Mouse (Mus musculus): ENCODE data around the gene Pet117. TPM values are rescaled to one million over a fixed set of nuclear protein-coding genes. Genes with fewer than 3 reads are reported as not detected.
A peak's percentile ranks its signal among the peaks of the same experiment; 100 is the strongest.

The Pet117 gene
- total and polyA plus RNA-seq, 2 experiments from 2014 or later, result 3.1 TPM; not detected in 1

GRCm38 (mm10) chr2:144400659-144401058 lies 31.9 kb downstream of the Pet117 start:
- 95% methylated on average over 6 of the region's 6 CpGs for WGBS
- DNase-seq (ENCODE audit: low spot score) (no peak), ATAC-seq (no peak)
- TF ChIP-seq CTCF (IDR thresholded peaks at IDR 0.05; ENCODE audit: low read depth), result no peak
- H3K27me3 ChIP-seq (ENCODE audit: insufficient read depth, low read length), result no peaks in the 10 kb centered on the region
- H3K4me1 ChIP-seq (ENCODE audit: insufficient read depth, low read length), result no peaks in the 10 kb centered on the region
- H3K9me3 ChIP-seq (ENCODE audit: low read length), result no peaks in the 10 kb centered on the region
- H3K4me2 ChIP-seq (ENCODE audit: low read depth, low read length), result no peak overlapping the region
- H3K27ac ChIP-seq, result no peak overlapping the region
- H3K36me3 ChIP-seq (ENCODE audit: insufficient read depth, low read length), result peaks cover 52% of the 10 kb centered on the region
- no peak overlapping the region for H3K4me3 ChIP-seq (ENCODE audit: low read length)
- no peak overlapping the region for H3K9ac ChIP-seq (replicated peaks; ENCODE audit: low read length)

GRCm38 (mm10) chr2:144409037-144409436 lies 40.2 kb downstream of the Pet117 start:
- peaks cover 20% of the 10 kb centered on the region; the same call in 1 of the 2 replicates for H3K36me3 ChIP-seq (ENCODE audit: insufficient read depth, low read length)
- no peak for TF ChIP-seq CTCF (IDR thresholded peaks at IDR 0.05; ENCODE audit: low read depth)
- no peak overlapping the region for H3K4me3 ChIP-seq (ENCODE audit: low read length)

GRCm38 (mm10) chr2:144410603-144411002 lies 41.8 kb downstream of the Pet117 start:
- Histone ChIP-seq H3K9me3 (ENCODE audit: low read length) (no peaks in the 10 kb centered on the region), H3K4me2 (ENCODE audit: low read depth, low read length) (no peak overlapping the region), H3K36me3 (ENCODE audit: insufficient read depth, low read length) (peaks cover 16% of the 10 kb centered on the region; the same call in 1 of the 2 replicates), H3K4me3 (ENCODE audit: low read length) (no peak overlapping the region), H3K27me3 (ENCODE audit: insufficient read depth, low read length) (no peaks in the 10 kb centered on the region), H3K4me1 (ENCODE audit: insufficient read depth, low read length) (no peaks in the 10 kb centered on the region), H3K9ac (replicated peaks; ENCODE audit: low read length) (no peak overlapping the region), H3K27ac (no peak overlapping the region; the same call in 1 of the 2 replicates)
- ATAC-seq (no peak), DNase-seq (ENCODE audit: low spot score) (peak; percentile 35)
- WGBS, result 47% methylated on average over 3 of the region's 3 CpGs
- no peak; the same call in 1 of the 2 replicates for TF ChIP-seq CTCF (IDR thresholded peaks at IDR 0.05; ENCODE audit: low read depth)

More at GRCm38 (mm10) chr2:144409037-144409436, 40.2 kb downstream of the Pet117 start:
- Histone ChIP-seq H3K9me3 (ENCODE audit: low read length) (no peaks in the 10 kb centered on the region), H3K4me1 (ENCODE audit: insufficient read depth, low read length) (no peaks in the 10 kb centered on the region), H3K27ac (no peak overlapping the region), H3K27me3 (ENCODE audit: insufficient read depth, low read length) (no peaks in the 10 kb centered on the region), H3K9ac (replicated peaks; ENCODE audit: low read length) (no peak overlapping the region), H3K4me2 (ENCODE audit: low read depth, low read length) (no peak overlapping the region)
- WGBS, result 95% methylated on average over 4 of the region's 4 CpGs
- no peak for DNase-seq (ENCODE audit: low spot score)
- ATAC-seq, result no peak

- no peak for ATAC-seq
- Histone ChIP-seq H3K27me3 (ENCODE audit: insufficient read depth, low read length) (no peaks in the 10 kb centered on the region), H3K4me3 (ENCODE audit: low read length) (no peak overlapping the region), H3K4me2 (ENCODE audit: low read depth, low read length) (no peak overlapping the region), H3K36me3 (ENCODE audit: insufficient read depth, low read length) (no peaks in the 10 kb centered on the region), H3K9ac (replicated peaks; ENCODE audit: low read length) (no peak overlapping the region), H3K4me1 (ENCODE audit: insufficient read depth, low read length) (no peaks in the 10 kb centered on the region), H3K9me3 (ENCODE audit: low read length) (no peaks in the 10 kb centered on the region), H3K27ac (no peak overlapping the region)
- 86% methylated on average over 1 of the region's 1 CpGs for WGBS
- no peak for DNase-seq (ENCODE audit: low spot score)
- TF ChIP-seq CTCF (IDR thresholded peaks at IDR 0.05; ENCODE audit: low read depth), result no peak
Observed at GRCm38 (mm10) chr2:144414646-144415045, 45.9 kb downstream of the Pet117 start.

GRCm38 (mm10) chr2:144416859-144417258 lies 48.1 kb downstream of the Pet117 start:
- Histone ChIP-seq H3K27me3 (ENCODE audit: insufficient read depth, low read length) (no peaks in the 10 kb centered on the region), H3K9me3 (ENCODE audit: low read length) (no peaks in the 10 kb centered on the region), H3K9ac (replicated peaks; ENCODE audit: low read length) (no peak overlapping the region), H3K36me3 (ENCODE audit: insufficient read depth, low read length) (no peaks in the 10 kb centered on the region), H3K4me1 (ENCODE audit: insufficient read depth, low read length) (no peaks in the 10 kb centered on the region), H3K4me2 (ENCODE audit: low read depth, low read length) (no peak overlapping the region), H3K27ac (no peak overlapping the region), H3K4me3 (ENCODE audit: low read length) (no peak overlapping the region)
- TF ChIP-seq CTCF (IDR thresholded peaks at IDR 0.05; ENCODE audit: low read depth), result no peak
- ATAC-seq (no peak), DNase-seq (ENCODE audit: low spot score) (no peak)
- 48% methylated on average over 8 of the region's 8 CpGs for WGBS

GRCm38 (mm10) chr2:144418062-144418461 lies 49.3 kb downstream of the Pet117 start:
- no peaks in the 10 kb centered on the region for H3K4me1 ChIP-seq (ENCODE audit: insufficient read depth, low read length)
- no peak overlapping the region for H3K4me3 ChIP-seq (ENCODE audit: low read length)
- DNase-seq (ENCODE audit: low spot score), result no peak
- no peaks in the 10 kb centered on the region for H3K27me3 ChIP-seq (ENCODE audit: insufficient read depth, low read length)
- TF ChIP-seq CTCF (IDR thresholded peaks at IDR 0.05; ENCODE audit: low read depth), result no peak
- H3K36me3 ChIP-seq (ENCODE audit: insufficient read depth, low read length), result no peaks in the 10 kb centered on the region
- ATAC-seq, result no peak
- H3K27ac ChIP-seq, result no peak overlapping the region
- 22% methylated on average over 2 of the region's 2 CpGs for WGBS
- H3K9ac ChIP-seq (replicated peaks; ENCODE audit: low read length), result no peak overlapping the region
- H3K4me2 ChIP-seq (ENCODE audit: low read depth, low read length), result no peak overlapping the region
- H3K9me3 ChIP-seq (ENCODE audit: low read length), result no peaks in the 10 kb centered on the region

GRCm38 (mm10) chr2:144422094-144422675 lies 53.4 kb downstream of the Pet117 start:
- H3K4me2 ChIP-seq (ENCODE audit: low read depth, low read length), result no peak overlapping the region
- TF ChIP-seq CTCF (IDR thresholded peaks at IDR 0.05; ENCODE audit: low read depth), result no peak
- WGBS, result 73% methylated on average over 10 of the region's 10 CpGs
- no peaks in the 10 kb centered on the region for H3K4me1 ChIP-seq (ENCODE audit: insufficient read depth, low read length)
- H3K9ac ChIP-seq (replicated peaks; ENCODE audit: low read length), result no peak overlapping the region
- H3K27ac ChIP-seq, result no peak overlapping the region
- no peaks in the 10 kb centered on the region for H3K9me3 ChIP-seq (ENCODE audit: low read length)
- no peaks in the 10 kb centered on the region for H3K27me3 ChIP-seq (ENCODE audit: insufficient read depth, low read length)
- H3K4me3 ChIP-seq (ENCODE audit: low read length), result no peak overlapping the region
- ATAC-seq, result no peak
- no peaks in the 10 kb centered on the region for H3K36me3 ChIP-seq (ENCODE audit: insufficient read depth, low read length)
- no peak for DNase-seq (ENCODE audit: low spot score)

Other genes starting within 250 kb of the Pet117 start
- gene Mgme1, start 98.3 kb upstream of the Pet117 start, total RNA-seq (2014; rRNA removed), result 4.4 and 5.1 TPM in 2 replicates
- 6.5 and 6.6 TPM in 2 replicates for gene Mgme1, start 98.3 kb upstream of the Pet117 start, polyA plus RNA-seq (2015; fragmentation: Nextera tagmentation; extraction: Ambion mirVana)
- gene Snx5, start 98.1 kb upstream of the Pet117 start, total RNA-seq (2014; rRNA removed), result 67.1 and 67.2 TPM in 2 replicates
- gene Snx5, start 98.1 kb upstream of the Pet117 start, polyA plus RNA-seq (2015; fragmentation: Nextera tagmentation; extraction: Ambion mirVana), result 68.1 and 71.6 TPM in 2 replicates
- gene Ovol2, start 36.9 kb upstream of the Pet117 start, total RNA-seq (2014; rRNA removed), result not detected in 2 replicates
- 0.09 TPM in 1 of 2 replicates, not detected in the other for gene Ovol2, start 36.9 kb upstream of the Pet117 start, polyA plus RNA-seq (2015; fragmentation: Nextera tagmentation; extraction: Ambion mirVana)
- 22.7 and 23.5 TPM in 2 replicates for gene Kat14, start within 50 bp of the Pet117 start, total RNA-seq (2014; rRNA removed)
- gene Kat14, start within 50 bp of the Pet117 start, polyA plus RNA-seq (2015; fragmentation: Nextera tagmentation; extraction: Ambion mirVana), result 18.6 and 22.5 TPM in 2 replicates
- gene Dzank1, start 158.4 kb downstream of the Pet117 start, total RNA-seq (2014; rRNA removed), result 29.1 and 30.7 TPM in 2 replicates
- 22.7 and 24.2 TPM in 2 replicates for gene Dzank1, start 158.4 kb downstream of the Pet117 start, polyA plus RNA-seq (2015; fragmentation: Nextera tagmentation; extraction: Ambion mirVana)
- 19.0 and 23.5 TPM in 2 replicates for gene Polr3f, start 158.7 kb downstream of the Pet117 start, total RNA-seq (2014; rRNA removed)
- 24.9 and 25.7 TPM in 2 replicates for gene Polr3f, start 158.7 kb downstream of the Pet117 start, polyA plus RNA-seq (2015; fragmentation: Nextera tagmentation; extraction: Ambion mirVana)
- 15.8 and 16.7 TPM in 2 replicates for gene Rbbp9, start 181.9 kb downstream of the Pet117 start, total RNA-seq (2014; rRNA removed)
- 35.2 and 38.2 TPM in 2 replicates for gene Rbbp9, start 181.9 kb downstream of the Pet117 start, polyA plus RNA-seq (2015; fragmentation: Nextera tagmentation; extraction: Ambion mirVana)
- gene Sec23b, start 187.2 kb downstream of the Pet117 start, total RNA-seq (2014; rRNA removed), result 73.3 and 85.9 TPM in 2 replicates
- gene Sec23b, start 187.2 kb downstream of the Pet117 start, polyA plus RNA-seq (2015; fragmentation: Nextera tagmentation; extraction: Ambion mirVana), result 61.5 and 64.9 TPM in 2 replicates
- 18.9 and 21.7 TPM in 2 replicates for gene Smim26, start 225.1 kb downstream of the Pet117 start, total RNA-seq (2014; rRNA removed)
- 72.7 and 75.9 TPM in 2 replicates for gene Smim26, start 225.1 kb downstream of the Pet117 start, polyA plus RNA-seq (2015; fragmentation: Nextera tagmentation; extraction: Ambion mirVana)
- 63.4 and 68.5 TPM in 2 replicates for gene Dtd1, start 230.9 kb downstream of the Pet117 start, total RNA-seq (2014; rRNA removed)
- gene Dtd1, start 230.9 kb downstream of the Pet117 start, polyA plus RNA-seq (2015; fragmentation: Nextera tagmentation; extraction: Ambion mirVana), result 172 and 173 TPM in 2 replicates

All from hindbrain, postnatal 0 days (tissue).